Comparison of ENCODE assay signal across 8 mouse cellular contexts in genomic region chr17:56132661-56133060, GRCm38 (mm10). TPM values are rescaled to one million over a fixed set of nuclear protein-coding genes. Genes with fewer than 3 reads are reported as not detected.
A peak's percentile ranks its signal among the peaks of the same experiment; 100 is the strongest.
DNase-seq lines count a peak whose midpoint lies in the region; ATAC-seq and TF ChIP-seq lines count a peak whose summit lies in the region.

No protein-coding gene starts in this region.

- DNase-seq in right cerebral cortex, postnatal 4 days: peak; percentile 65
- DNase-seq in right cerebral cortex, postnatal 36 days (ENCODE audit: low spot score in 2 of 2): no peak
- DNase-seq in adrenal gland, postnatal 10 days: peak; percentile 81
- peak; percentile 65 for DNase-seq in embryonic facial prominence, embryonic 11.5 days (ENCODE audit: low spot score)
- DNase-seq in retina, embryonic 14.5 days (ENCODE audit: low spot score): peak; percentile 81
- no peak for DNase-seq in right cerebral cortex, postnatal 10 days (ENCODE audit: low spot score in 2 of 2)

- 6% methylated on average over 14 of the region's 14 CpGs for WGBS in embryonic facial prominence, embryonic 11.5 days
- WGBS in intestine, postnatal 0 days: 3% methylated on average over 14 of the region's 14 CpGs
- WGBS in lung, embryonic 16.5 days: 5% methylated on average over 14 of the region's 14 CpGs

- peak overlapping the region; percentile 5; the same call in 1 of the 2 replicates for H3K4me2 ChIP-seq in embryonic facial prominence, embryonic 11.5 days (ENCODE audit: low read depth, low read length)
- peak overlapping the region; percentile 41 for H3K4me2 ChIP-seq in intestine, postnatal 0 days (replicated peaks; ENCODE audit: low read depth)
- peak overlapping the region; percentile 25 for H3K4me2 ChIP-seq in lung, embryonic 16.5 days (ENCODE audit: low read depth, low read length)

- ATAC-seq in embryonic facial prominence, embryonic 11.5 days (replicated peaks; ENCODE audit: insufficient number of reproducible peaks, low FRiP score, low TSS enrichment, low read depth): no peak
- no peak for ATAC-seq in intestine, postnatal 0 days
- ATAC-seq in lung, embryonic 16.5 days (ENCODE audit: low read depth): no peak

- no peak overlapping the region for H3K9ac ChIP-seq in embryonic facial prominence, embryonic 11.5 days (replicated peaks; ENCODE audit: low read length)
- H3K9ac ChIP-seq in intestine, postnatal 0 days (ENCODE audit: low read depth, low read length): no peak overlapping the region
- 0 out of 2 replicates have a peak overlapping the region, but pooled peaks have one; percentile 5 for H3K9ac ChIP-seq in lung, embryonic 16.5 days (ENCODE audit: low read length)

- H3K9me3 ChIP-seq in embryonic facial prominence, embryonic 11.5 days (replicated peaks; ENCODE audit: control insufficient read depth, low read length): no peaks in the 10 kb centered on the region
- no peaks in the 10 kb centered on the region for H3K9me3 ChIP-seq in intestine, postnatal 0 days (ENCODE audit: control insufficient read depth)
- no peaks in the 10 kb centered on the region for H3K9me3 ChIP-seq in lung, embryonic 16.5 days (ENCODE audit: control insufficient read depth, low read length)

- H3K27ac ChIP-seq in embryonic facial prominence, embryonic 11.5 days (replicated peaks; ENCODE audit: low read depth, low read length): no peak overlapping the region
- no peak overlapping the region for H3K27ac ChIP-seq in intestine, postnatal 0 days (ENCODE audit: low read depth, low read length)
- no peak overlapping the region for H3K27ac ChIP-seq in lung, embryonic 16.5 days (ENCODE audit: low read length)

- no peaks in the 10 kb centered on the region for H3K36me3 ChIP-seq in embryonic facial prominence, embryonic 11.5 days (replicated peaks; ENCODE audit: control insufficient read depth, insufficient read depth, low read depth, low read length)
- H3K36me3 ChIP-seq in intestine, postnatal 0 days (ENCODE audit: control insufficient read depth, insufficient read depth): peaks cover 12% of the 10 kb centered on the region
- H3K36me3 ChIP-seq in lung, embryonic 16.5 days (ENCODE audit: control insufficient read depth, insufficient read depth, low read length): no peaks in the 10 kb centered on the region

- H3K27me3 ChIP-seq in embryonic facial prominence, embryonic 11.5 days (ENCODE audit: control insufficient read depth, insufficient read depth, low read length): no peaks in the 10 kb centered on the region; the same call in 1 of the 2 replicates
- no peaks in the 10 kb centered on the region for H3K27me3 ChIP-seq in intestine, postnatal 0 days (replicated peaks; ENCODE audit: control insufficient read depth, insufficient read depth, low read length)
- H3K27me3 ChIP-seq in lung, embryonic 16.5 days (ENCODE audit: control insufficient read depth, insufficient read depth, low read depth, low read length): no peaks in the 10 kb centered on the region

- peak; percentile 86 for TF ChIP-seq CTCF in intestine, postnatal 0 days (IDR thresholded peaks at IDR 0.05; ENCODE audit: low read depth)

- H3K4me3 ChIP-seq in embryonic facial prominence, embryonic 11.5 days (ENCODE audit: low read depth, low read length): no peak overlapping the region
- H3K4me3 ChIP-seq in intestine, postnatal 0 days (ENCODE audit: low read depth, low read length): no peak overlapping the region
- H3K4me3 ChIP-seq in lung, embryonic 16.5 days (ENCODE audit: low read length): 0 out of 2 replicates have a peak overlapping the region, but pooled peaks have one; percentile 7

- 0 out of 2 replicates have a peak, but pooled peaks cover 3% of the 10 kb centered on the region for H3K4me1 ChIP-seq in embryonic facial prominence, embryonic 11.5 days (ENCODE audit: control insufficient read depth, insufficient read depth, low read length)
- H3K4me1 ChIP-seq in intestine, postnatal 0 days (replicated peaks; ENCODE audit: control insufficient read depth, insufficient read depth, low read length): peaks cover 10% of the 10 kb centered on the region; the same call in 1 of the 2 replicates
- H3K4me1 ChIP-seq in lung, embryonic 16.5 days (replicated peaks; ENCODE audit: control insufficient read depth, insufficient read depth, low read length): peaks cover 12% of the 10 kb centered on the region

RNA-seq across cellular contexts. Expression of gene Sema6b, which starts 7.5 kb away (rescaled TPM):
- 10 to 100 TPM; 13.3 to 14.9 TPM for total RNA-seq in adrenal gland, postnatal 10 days (2021)
- 1.1 and 1.6 TPM in 2 replicates for polyA plus RNA-seq in embryonic facial prominence, embryonic 11.5 days (2014; fragmentation: Nextera tagmentation; extraction: Ambion mirVana)
- 0.94 and 1.1 TPM in 2 replicates for polyA plus RNA-seq in intestine, postnatal 0 days (2015; fragmentation: Nextera tagmentation; extraction: Ambion mirVana)
- 1.2 and 1.7 TPM in 2 replicates for polyA plus RNA-seq in lung, embryonic 16.5 days (2015; fragmentation: Nextera tagmentation; extraction: Ambion mirVana)

RNA-seq across cellular contexts. Expression of gene Lrg1, which starts 10.9 kb away (rescaled TPM):
- total RNA-seq in adrenal gland, postnatal 10 days (2021): 10 to 100 TPM; 41.0 to 55.6 TPM
- polyA plus RNA-seq in embryonic facial prominence, embryonic 11.5 days (2014; fragmentation: Nextera tagmentation; extraction: Ambion mirVana): not detected in 2 replicates
- polyA plus RNA-seq in intestine, postnatal 0 days (2015; fragmentation: Nextera tagmentation; extraction: Ambion mirVana): 3.6 and 3.9 TPM in 2 replicates
- polyA plus RNA-seq in lung, embryonic 16.5 days (2015; fragmentation: Nextera tagmentation; extraction: Ambion mirVana): 0.59 and 1.4 TPM in 2 replicates

RNA-seq across cellular contexts. Expression of gene Plin5, which starts 15.3 kb away (rescaled TPM):
- 100 to 1,000 TPM; 102 to 111 TPM for total RNA-seq in adrenal gland, postnatal 10 days (2021)
- polyA plus RNA-seq in embryonic facial prominence, embryonic 11.5 days (2014; fragmentation: Nextera tagmentation; extraction: Ambion mirVana): 0.10 and 0.31 TPM in 2 replicates
- 0.10 TPM in 1 of 2 replicates, not detected in the other for polyA plus RNA-seq in intestine, postnatal 0 days (2015; fragmentation: Nextera tagmentation; extraction: Ambion mirVana)
- polyA plus RNA-seq in lung, embryonic 16.5 days (2015; fragmentation: Nextera tagmentation; extraction: Ambion mirVana): 1.3 and 2.1 TPM in 2 replicates

RNA-seq across cellular contexts. Expression of gene Plin4, which starts 23.1 kb away (rescaled TPM):
- 10 to 100 TPM; 75.7 to 89.2 TPM for total RNA-seq in adrenal gland, postnatal 10 days (2021)
- polyA plus RNA-seq in embryonic facial prominence, embryonic 11.5 days (2014; fragmentation: Nextera tagmentation; extraction: Ambion mirVana): 0.08 TPM in 1 of 2 replicates, not detected in the other
- polyA plus RNA-seq in intestine, postnatal 0 days (2015; fragmentation: Nextera tagmentation; extraction: Ambion mirVana): 0.30 and 0.31 TPM in 2 replicates
- 0.15 and 0.28 TPM in 2 replicates for polyA plus RNA-seq in lung, embryonic 16.5 days (2015; fragmentation: Nextera tagmentation; extraction: Ambion mirVana)

RNA-seq across cellular contexts. Expression of gene Tnfaip8l1, which starts 29.6 kb away (rescaled TPM):
- 10 to 100 TPM in 1 of 2 experiments, 1 to 10 TPM in 1; 9.5 to 11.0 TPM for total RNA-seq in adrenal gland, postnatal 10 days (2021)
- polyA plus RNA-seq in embryonic facial prominence, embryonic 11.5 days (2014; fragmentation: Nextera tagmentation; extraction: Ambion mirVana): 12.1 and 12.7 TPM in 2 replicates
- 4.6 and 5.1 TPM in 2 replicates for polyA plus RNA-seq in intestine, postnatal 0 days (2015; fragmentation: Nextera tagmentation; extraction: Ambion mirVana)
- 15.5 and 17.3 TPM in 2 replicates for polyA plus RNA-seq in lung, embryonic 16.5 days (2015; fragmentation: Nextera tagmentation; extraction: Ambion mirVana)

Comparison
In these comparisons a context has a peak if more than half of its experiments do, and no peak if none do; other contexts are left out.
1. DNase-seq: peak in right cerebral cortex, postnatal 4 days (single experiment), adrenal gland, postnatal 10 days (single experiment), embryonic facial prominence, embryonic 11.5 days (single experiment) and retina, embryonic 14.5 days (single experiment); none in right cerebral cortex, postnatal 36 days (0 of 2) and right cerebral cortex, postnatal 10 days (0 of 2).
2. Peak in every context shown above with its lines, with median percentiles within 50 percentile points of each other: H3K4me2 ChIP-seq.